Mouse (Mus musculus): ENCODE data around the gene Smg1. TPM values are rescaled to one million over a fixed set of nuclear protein-coding genes. Genes with fewer than 3 reads are reported as not detected.

Smg1 gene
- polyA plus RNA-seq, 1 experiment from 2014 or later, result 16.9 TPM

DNA sequence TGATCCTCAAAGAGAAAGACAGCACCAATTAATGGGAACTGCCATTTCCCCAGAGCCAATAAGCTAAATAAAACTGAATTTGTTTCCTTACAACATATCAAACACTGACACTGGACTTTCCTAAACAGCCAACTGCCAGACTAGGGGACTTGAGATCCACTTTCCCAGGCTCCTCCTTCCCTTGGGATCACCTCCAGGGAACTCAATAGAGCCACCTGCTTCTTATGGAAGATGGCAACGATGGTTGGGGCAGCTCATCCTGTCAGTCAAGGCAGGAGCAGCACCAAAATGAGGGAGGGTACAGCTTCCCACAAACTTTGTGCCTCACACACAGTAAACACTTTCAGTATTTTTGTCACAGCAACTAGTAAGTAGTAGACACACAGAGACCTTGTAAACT is 135.8 kb downstream of the Smg1 start:
- Histone ChIP-seq H3K4me3 (ENCODE audit: low read length) (no peak overlapping the region), H3K27ac (ENCODE audit: low read depth, low read length) (no peak overlapping the region), H3K36me3 (ENCODE audit: control insufficient read depth, insufficient read depth, low read length) (peaks cover 40% of the 10 kb centered on the region), H3K27me3 (replicated peaks; ENCODE audit: control insufficient read depth, insufficient read depth, low read length) (no peaks in the 10 kb centered on the region), H3K4me1 (ENCODE audit: control insufficient read depth, insufficient read depth, low read depth, low read length) (peaks cover 21% of the 10 kb centered on the region), H3K4me2 (ENCODE audit: low read length) (no peak overlapping the region), H3K9ac (ENCODE audit: low read depth, low read length) (no peak overlapping the region), H3K9me3 (ENCODE audit: control insufficient read depth, low read length) (no peaks in the 10 kb centered on the region)
- ATAC-seq, result no peak
- 56% methylated on average over 1 of the region's 1 CpGs for WGBS

DNA sequence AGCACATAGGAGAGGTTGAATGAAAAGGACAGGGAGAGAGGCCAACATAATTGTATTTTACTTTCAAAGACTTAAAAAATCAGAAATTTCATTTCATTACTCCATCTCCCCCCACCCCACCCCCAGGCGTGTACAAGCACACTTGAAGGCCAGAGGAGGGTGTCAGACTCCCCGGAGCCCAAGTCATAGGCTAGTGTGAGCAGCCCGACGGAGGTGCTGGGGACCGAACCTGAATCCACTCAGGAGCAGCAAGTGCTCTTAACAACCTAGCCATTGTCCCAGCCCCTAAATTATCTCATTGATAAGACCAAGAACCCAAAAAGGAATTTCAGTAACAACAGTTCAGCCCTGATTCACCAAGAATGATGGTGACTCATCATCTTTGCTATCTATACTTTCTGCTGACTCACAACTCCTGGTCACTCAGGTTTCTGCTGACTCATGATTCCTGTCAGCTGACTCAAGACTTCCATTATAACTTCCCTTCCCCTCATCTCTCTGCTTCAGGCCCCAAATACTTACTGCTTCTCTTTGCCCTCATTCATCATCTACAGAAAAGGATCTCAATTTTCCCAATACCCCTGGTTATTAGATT is 138.9 kb downstream of the Smg1 start:
- 79% methylated on average over 5 of the region's 5 CpGs for WGBS
- no peak overlapping the region for H3K4me3 ChIP-seq (ENCODE audit: low read length)
- no peaks in the 10 kb centered on the region for H3K27me3 ChIP-seq (replicated peaks; ENCODE audit: control insufficient read depth, insufficient read depth, low read length)
- no peaks in the 10 kb centered on the region for H3K9me3 ChIP-seq (ENCODE audit: control insufficient read depth, low read length)
- H3K9ac ChIP-seq (ENCODE audit: low read depth, low read length), result no peak overlapping the region
- H3K27ac ChIP-seq (ENCODE audit: low read depth, low read length), result no peak overlapping the region
- ATAC-seq, result no peak
- no peak overlapping the region for H3K4me2 ChIP-seq (ENCODE audit: low read length)
- peaks cover 31% of the 10 kb centered on the region for H3K36me3 ChIP-seq (ENCODE audit: control insufficient read depth, insufficient read depth, low read length)
- H3K4me1 ChIP-seq (ENCODE audit: control insufficient read depth, insufficient read depth, low read depth, low read length), result no peaks in the 10 kb centered on the region

- H3K9me3 ChIP-seq (ENCODE audit: control insufficient read depth, low read length), result no peaks in the 10 kb centered on the region
- no peak overlapping the region for H3K9ac ChIP-seq (ENCODE audit: low read depth, low read length)
- no peak overlapping the region for H3K27ac ChIP-seq (ENCODE audit: low read depth, low read length)
- 45% methylated on average over 5 of the region's 5 CpGs for WGBS
- ATAC-seq, result 0 out of 2 replicates have a peak, but pooled peaks have one; percentile 5
- H3K27me3 ChIP-seq (replicated peaks; ENCODE audit: control insufficient read depth, insufficient read depth, low read length), result no peaks in the 10 kb centered on the region
- H3K4me1 ChIP-seq (ENCODE audit: control insufficient read depth, insufficient read depth, low read depth, low read length), result no peaks in the 10 kb centered on the region
- no peak overlapping the region for H3K4me2 ChIP-seq (ENCODE audit: low read length)
- peaks cover 26% of the 10 kb centered on the region for H3K36me3 ChIP-seq (ENCODE audit: control insufficient read depth, insufficient read depth, low read length)
- H3K4me3 ChIP-seq (ENCODE audit: low read length), result no peak overlapping the region
Observed at GRCm38 (mm10) chr7:118103462-118104379, 139.7 kb downstream of the Smg1 start.

- H3K4me2 ChIP-seq (ENCODE audit: low read length), result no peak overlapping the region
- H3K9me3 ChIP-seq (ENCODE audit: control insufficient read depth, low read length), result no peaks in the 10 kb centered on the region
- 44% methylated on average over 4 of the region's 4 CpGs for WGBS
- H3K9ac ChIP-seq (ENCODE audit: low read depth, low read length), result no peak overlapping the region
- no peaks in the 10 kb centered on the region for H3K4me1 ChIP-seq (ENCODE audit: control insufficient read depth, insufficient read depth, low read depth, low read length)
- no peak overlapping the region for H3K27ac ChIP-seq (ENCODE audit: low read depth, low read length)
- no peaks in the 10 kb centered on the region for H3K27me3 ChIP-seq (replicated peaks; ENCODE audit: control insufficient read depth, insufficient read depth, low read length)
- peaks cover 17% of the 10 kb centered on the region for H3K36me3 ChIP-seq (ENCODE audit: control insufficient read depth, insufficient read depth, low read length)
- H3K4me3 ChIP-seq (ENCODE audit: low read length), result no peak overlapping the region
- ATAC-seq, result peak; percentile 57
Observed at GRCm38 (mm10) chr7:118102678-118103461, 140.6 kb downstream of the Smg1 start.

DNA sequence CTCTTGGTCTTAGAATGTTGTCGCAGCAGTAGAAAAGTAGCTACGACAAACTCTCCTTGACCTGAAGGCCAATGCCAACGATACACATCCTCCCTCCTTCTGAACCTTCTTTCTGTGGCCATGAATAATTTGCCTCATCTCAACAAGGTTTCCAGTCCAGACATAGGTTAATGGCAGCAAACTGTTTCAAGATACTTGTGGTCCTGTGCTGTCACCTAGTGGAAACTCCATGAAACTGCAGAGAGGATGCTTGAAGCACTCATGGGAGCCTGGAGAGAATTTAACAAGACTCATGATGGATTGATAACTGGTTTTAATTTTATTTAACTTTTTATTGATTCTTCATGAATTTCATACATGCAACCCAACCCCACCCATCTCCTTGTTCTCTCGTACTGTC is 141.2 kb downstream of the Smg1 start:
- Histone ChIP-seq H3K27me3 (replicated peaks; ENCODE audit: control insufficient read depth, insufficient read depth, low read length) (no peaks in the 10 kb centered on the region), H3K4me2 (ENCODE audit: low read length) (no peak overlapping the region), H3K4me1 (ENCODE audit: control insufficient read depth, insufficient read depth, low read depth, low read length) (no peaks in the 10 kb centered on the region), H3K9ac (ENCODE audit: low read depth, low read length) (no peak overlapping the region), H3K27ac (ENCODE audit: low read depth, low read length) (no peak overlapping the region), H3K4me3 (ENCODE audit: low read length) (no peak overlapping the region), H3K9me3 (ENCODE audit: control insufficient read depth, low read length) (no peaks in the 10 kb centered on the region), H3K36me3 (ENCODE audit: control insufficient read depth, insufficient read depth, low read length) (peaks cover 17% of the 10 kb centered on the region)
- peak; percentile 46; the same call in 1 of the 2 replicates for ATAC-seq
- WGBS, result 42% methylated on average over 4 of the region's 4 CpGs

DNA sequence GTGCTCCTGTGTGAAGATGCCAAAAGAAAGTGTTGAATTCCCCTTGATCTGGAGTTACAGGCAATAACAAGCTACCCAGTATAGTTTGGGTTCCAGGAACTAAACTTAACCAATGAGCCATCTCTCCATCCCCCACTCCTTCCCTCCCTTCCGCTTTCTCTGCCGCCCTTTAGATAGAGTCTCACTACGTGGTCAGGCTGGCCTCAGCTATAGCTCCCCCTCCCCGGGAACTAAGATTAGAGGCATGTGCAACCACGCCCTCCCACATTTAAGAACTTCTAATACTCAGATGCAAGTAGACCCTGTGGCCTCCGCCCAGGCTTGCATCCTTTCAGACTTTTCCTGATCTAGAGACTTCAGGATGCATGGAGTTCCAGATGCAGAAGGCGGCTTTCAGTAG is 145.9 kb downstream of the Smg1 start:
- Histone ChIP-seq H3K9ac (ENCODE audit: low read depth, low read length) (no peak overlapping the region), H3K27me3 (replicated peaks; ENCODE audit: control insufficient read depth, insufficient read depth, low read length) (no peaks in the 10 kb centered on the region), H3K9me3 (ENCODE audit: control insufficient read depth, low read length) (no peaks in the 10 kb centered on the region), H3K4me1 (ENCODE audit: control insufficient read depth, insufficient read depth, low read depth, low read length) (no peaks in the 10 kb centered on the region), H3K27ac (ENCODE audit: low read depth, low read length) (no peak overlapping the region), H3K36me3 (ENCODE audit: control insufficient read depth, insufficient read depth, low read length) (no peaks in the 10 kb centered on the region), H3K4me3 (ENCODE audit: low read length) (no peak overlapping the region), H3K4me2 (ENCODE audit: low read length) (no peak overlapping the region)
- no peak for ATAC-seq
- WGBS, result 80% methylated on average over 7 of the region's 7 CpGs

Other genes with a start within 250 kb of the Smg1 start
- gene Rps15a, start 127.5 kb downstream of the Smg1 start, polyA plus RNA-seq (2015; fragmentation: Nextera tagmentation; extraction: Ambion mirVana), result 313 and 317 TPM in 2 replicates
- 497 and 635 TPM in 2 replicates for gene Arl6ip1, start 114.0 kb downstream of the Smg1 start, polyA plus RNA-seq (2015; fragmentation: Nextera tagmentation; extraction: Ambion mirVana)
- 27.4 and 28.3 TPM in 2 replicates for gene Syt17, start 204.6 kb upstream of the Smg1 start, polyA plus RNA-seq (2015; fragmentation: Nextera tagmentation; extraction: Ambion mirVana)
- gene Itpripl2, start 248.3 kb upstream of the Smg1 start, polyA plus RNA-seq (2015; fragmentation: Nextera tagmentation; extraction: Ambion mirVana), result 0.89 and 1.0 TPM in 2 replicates

Data from hindbrain, embryonic 16.5 days (tissue).